Mouse (Mus musculus): ENCODE results near the gene 4930407I10Rik.

The 4930407I10Rik gene

DNA sequence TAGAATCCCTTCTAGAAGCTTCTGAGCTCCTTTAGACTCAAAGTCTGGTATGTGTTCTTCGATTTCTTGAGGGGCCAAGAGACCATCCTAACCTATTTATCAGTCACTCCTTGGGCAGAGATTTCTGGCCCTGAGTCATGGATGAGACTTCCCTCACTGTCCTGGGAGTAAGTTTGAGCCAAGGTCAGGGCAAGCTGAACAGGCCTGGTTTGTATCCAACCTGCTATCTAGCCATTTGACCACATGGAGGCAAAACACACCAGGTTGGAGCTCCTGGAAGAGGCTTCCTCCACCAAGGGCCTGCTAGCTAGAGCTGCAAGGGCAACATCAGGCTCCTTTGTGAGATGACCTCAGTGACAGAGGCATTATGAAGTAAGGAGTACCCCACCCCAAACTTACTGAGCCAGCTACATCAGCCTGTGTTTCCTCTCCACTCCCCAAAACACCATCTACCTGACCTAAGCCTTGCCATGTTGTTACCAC lies at the start of gene 4930407I10Rik:
Gene 4930407I10Rik, plus strand, starts transcription at position 433 of the 483 bp plus-strand sequence.
- no peak for DNase-seq (ENCODE audit: low read depth, low spot score)

DNA sequence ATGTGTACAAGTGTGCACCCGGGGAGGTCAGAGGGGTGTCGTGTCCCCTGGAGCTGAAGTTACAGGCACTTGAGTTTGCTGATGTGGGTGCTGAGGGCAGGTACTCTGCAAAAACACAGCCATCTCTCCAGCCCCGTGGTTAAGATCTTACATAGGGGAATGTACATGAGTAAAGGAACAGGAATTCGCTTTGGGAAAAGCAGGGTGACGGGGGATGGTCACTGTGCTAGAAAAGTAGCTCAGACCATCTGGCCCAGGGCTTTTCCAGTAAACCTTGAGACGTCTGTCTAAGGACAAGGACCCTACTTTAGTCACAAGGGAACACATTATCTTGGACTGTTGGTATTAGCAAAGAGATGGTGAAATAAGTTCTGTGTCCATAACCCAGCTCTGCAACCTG lies 47.0 kb upstream of the 4930407I10Rik start:
- no peak for DNase-seq (ENCODE audit: low read depth, low spot score)

DNA sequence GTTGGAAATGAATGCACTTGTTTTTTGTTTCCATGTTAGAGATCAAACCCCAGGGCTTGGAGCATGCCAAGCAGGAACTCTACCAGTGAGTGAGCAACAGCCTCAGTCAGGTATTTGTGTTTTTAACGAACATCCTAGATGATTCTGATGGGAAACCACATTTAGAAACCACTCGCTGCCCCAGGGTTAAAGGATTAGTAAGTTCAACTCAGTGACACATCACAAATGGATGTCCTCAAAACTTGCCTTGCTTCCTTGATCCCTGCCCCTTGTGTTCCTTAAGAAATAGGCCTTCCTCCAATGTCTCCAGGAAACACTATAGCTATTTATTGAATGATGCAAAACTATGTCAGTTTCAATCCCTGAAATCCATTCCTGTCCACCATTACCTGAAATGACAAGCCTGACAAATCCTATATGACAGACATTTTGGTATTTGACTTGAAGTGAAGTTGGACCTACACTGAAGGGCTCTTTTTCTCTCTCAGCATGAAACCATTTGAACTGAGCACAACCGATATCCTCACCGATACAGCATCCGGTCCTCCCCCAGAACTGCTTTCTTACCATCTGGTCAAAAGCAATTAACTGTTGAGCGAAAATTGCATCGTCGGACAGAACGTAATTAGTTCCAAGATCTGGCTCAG lies 44.1 kb upstream of the 4930407I10Rik start:
- no peak for DNase-seq (ENCODE audit: low read depth, low spot score)

DNA sequence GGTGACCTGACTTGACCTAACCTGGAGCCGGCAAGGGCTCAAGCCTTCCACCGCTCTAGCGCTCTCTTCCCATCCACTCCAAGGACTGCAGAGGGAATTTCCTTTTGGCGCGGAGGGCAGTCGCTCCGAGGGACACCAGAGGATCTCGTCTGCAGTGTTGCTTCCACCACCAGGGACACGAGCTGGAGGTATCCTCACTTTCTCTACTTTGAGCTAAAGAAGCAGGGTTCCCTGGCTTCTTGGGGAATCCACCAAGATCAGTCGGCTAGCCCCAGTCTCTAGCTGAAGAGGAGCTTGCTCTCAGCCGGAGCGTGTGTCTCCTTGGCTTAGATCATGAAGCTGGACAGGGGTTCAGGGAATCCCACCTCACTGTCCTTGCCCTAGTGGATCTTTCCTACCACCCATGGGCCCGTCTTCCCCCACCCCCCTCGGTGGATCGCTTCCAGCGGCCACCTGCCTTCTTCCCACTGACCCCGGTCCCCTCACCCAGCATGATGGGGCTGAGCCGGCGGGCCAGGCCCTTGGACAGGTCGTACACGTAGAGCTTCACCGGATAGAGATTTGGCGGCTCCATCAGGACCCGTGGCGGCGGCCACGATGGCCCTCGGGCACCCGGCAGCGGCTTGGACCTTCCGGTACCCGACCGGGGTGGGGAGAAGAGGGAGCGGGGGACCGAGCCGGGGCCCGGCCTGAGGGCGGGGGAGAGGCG lies 43.4 kb upstream of the 4930407I10Rik start:
- DNase-seq (ENCODE audit: low read depth, low spot score) = no peak

DNA sequence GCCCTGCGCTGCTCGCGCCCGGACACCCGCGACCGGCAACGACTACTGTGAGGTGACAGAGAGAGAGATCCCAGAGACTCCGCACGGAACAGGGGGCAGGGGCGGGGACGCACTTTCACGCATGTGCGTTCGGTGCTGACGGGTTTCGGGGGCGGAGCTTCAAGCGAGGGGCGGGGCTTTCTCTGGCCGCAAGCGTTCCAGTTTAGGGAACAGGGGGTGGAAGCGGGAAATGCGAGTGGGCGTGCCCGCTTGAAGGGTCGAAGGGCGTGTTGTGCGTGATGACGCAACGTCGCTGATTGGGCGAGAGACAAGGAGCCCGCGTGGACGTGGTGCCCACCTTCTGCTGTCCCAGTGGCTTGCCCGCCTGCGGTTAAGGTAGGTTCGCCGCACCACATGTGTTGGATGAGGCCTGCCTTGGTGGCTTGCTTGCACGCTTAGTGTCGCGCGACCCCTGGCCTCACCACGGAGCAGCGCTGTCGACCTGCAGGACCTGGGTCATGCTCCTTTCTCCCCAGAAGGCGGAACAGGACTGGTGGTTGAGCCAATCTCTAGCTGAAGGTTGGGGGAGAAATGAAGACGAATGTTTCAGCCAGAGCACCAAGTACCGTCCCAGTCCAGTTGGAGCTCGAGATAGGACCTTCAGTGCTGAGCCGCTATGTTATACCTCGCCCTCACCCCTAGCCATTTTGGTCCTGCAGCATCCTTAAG lies 42.7 kb upstream of the 4930407I10Rik start:
- peak; percentile 96 for DNase-seq (ENCODE audit: low read depth, low spot score)

DNA sequence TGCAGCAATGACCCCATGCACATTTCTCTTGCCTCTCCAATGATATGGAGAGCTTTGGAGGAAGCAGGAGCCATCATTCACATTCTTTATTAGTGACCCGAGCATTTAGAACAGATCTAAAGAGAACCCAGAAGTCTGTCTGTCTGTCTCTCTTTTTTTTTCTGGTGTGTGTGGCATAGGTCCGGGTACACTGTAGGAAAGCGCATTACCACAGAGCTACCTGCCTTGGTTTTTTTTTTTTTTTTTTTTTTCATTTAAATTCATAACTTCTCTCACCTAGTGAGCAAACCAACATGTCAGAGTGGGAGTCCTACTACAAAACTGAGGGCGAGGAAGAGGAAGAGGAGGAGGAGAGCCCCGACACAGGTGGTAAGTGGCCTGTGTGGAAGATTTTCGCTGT lies 42.1 kb upstream of the 4930407I10Rik start:
- no peak for DNase-seq (ENCODE audit: low read depth, low spot score)

DNA sequence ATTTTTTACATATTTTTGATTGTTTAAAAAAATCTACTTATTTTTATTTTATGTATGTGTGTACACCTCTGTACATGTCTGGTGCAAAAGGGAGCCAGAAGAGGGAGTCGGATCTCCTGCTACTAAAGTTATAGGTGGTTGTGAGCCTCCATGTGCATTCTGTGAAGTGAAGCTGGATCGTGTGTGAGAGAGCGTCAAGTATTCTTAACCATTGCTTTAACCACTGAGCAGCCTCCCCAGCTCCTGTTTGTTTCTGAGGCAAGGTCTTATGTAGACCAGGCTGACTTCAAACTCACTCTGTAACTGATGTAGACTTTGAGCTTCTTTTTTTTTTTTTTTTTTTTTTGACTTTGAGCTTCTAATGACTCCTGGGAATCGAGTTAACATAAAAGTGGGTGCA lies 41.5 kb upstream of the 4930407I10Rik start:
- DNase-seq (ENCODE audit: low read depth, low spot score) = no peak

DNA sequence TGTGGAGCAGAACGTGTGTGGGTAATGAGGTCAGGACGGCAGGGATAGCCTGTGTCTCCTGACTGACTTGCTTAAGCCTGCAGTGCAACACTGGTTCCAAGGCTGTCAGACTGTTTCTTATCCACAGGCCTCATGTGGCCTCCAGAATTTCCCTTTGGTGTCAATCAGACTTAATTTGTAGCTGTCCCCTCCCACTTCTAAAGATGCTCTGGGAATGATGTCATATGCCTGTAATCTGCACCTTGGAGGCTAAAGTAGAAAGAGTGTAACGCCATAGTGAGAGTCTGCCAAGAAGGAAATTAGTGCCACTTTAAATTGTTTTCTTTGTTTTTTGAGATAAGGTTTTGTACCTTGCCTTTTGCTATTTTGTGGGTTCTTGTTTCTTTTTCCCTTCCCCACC lies 39.7 kb upstream of the 4930407I10Rik start:
- no peak for DNase-seq (ENCODE audit: low read depth, low spot score)

DNA sequence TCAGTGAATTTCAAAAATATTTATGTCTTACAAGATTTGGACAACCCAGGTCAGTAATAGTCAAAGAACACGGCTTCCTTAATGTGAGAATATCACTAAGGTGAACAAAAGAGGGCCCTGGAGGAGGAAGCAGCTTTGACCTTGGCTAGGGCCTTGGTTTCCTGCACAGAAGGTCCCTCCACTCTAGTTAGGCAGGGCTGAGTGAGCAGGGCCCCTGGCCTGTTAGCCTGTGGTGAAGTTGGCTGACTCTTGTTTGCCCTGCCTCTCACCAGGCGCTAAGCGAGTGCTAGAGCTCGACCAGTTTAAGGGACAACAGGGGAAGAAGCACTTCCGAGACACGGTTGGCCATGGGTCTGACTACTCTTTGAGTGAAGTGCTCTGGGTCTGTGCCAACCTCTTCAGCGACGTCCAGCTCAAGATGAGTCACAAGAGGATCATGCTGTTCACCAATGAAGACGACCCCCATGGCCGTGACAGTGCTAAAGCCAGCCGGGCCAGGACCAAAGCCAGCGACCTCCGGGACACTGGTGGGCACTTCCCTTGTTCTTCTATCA lies 36.3 kb upstream of the 4930407I10Rik start:
- no peak for DNase-seq (ENCODE audit: low read depth, low spot score)

DNA sequence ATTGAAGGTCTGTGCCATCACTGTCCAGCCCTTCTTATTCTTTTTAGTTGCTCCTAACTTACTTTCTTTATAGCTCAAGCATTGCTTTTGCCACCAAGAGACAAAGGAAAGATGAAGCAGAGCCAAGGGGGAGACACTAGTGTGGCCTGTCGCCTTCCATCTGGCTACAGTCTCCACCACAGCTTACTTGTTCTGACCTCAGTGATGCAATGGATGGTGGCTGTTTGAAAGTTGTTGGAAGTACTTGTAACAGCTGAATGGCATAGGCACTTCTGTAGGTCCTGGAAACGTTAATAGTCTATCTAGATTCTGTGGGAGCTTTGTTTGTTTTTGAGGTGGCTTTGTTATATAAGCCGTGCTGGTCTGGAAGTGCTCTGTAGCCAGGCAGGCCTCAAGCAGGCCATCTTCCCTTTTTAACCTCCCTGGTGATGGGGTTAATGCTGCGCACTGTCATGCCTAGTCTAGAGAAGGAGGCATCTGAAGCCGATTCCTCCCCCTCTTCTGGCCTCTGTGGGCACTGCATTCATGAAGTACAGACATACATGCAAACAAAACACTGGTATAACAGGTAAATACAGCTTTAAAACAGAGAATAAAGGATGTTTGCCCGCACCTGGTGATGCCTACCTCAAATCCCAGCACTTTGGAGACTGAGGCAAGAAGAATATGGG lies 34.9 kb upstream of the 4930407I10Rik start:
- no peak for DNase-seq (ENCODE audit: low read depth, low spot score)

DNA sequence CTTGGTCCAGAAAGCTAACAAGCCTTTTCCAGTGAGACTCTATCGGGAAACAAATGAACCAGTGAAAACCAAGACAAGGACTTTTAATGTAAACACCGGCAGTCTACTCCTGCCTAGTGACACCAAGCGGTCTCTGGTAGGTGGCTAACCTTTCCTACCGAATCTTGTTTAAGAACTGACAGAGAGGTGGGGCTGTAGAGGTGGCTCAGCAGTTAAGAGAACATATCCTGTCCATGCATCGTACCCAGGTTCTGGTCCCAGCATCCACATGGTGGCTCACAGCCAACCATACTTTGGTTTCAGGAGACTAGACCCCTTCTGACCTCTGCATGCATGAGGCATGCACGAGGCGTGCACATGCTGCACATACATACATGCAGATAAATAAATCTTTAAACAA lies 31.7 kb upstream of the 4930407I10Rik start:
- no peak for DNase-seq (ENCODE audit: low read depth, low spot score)

DNA sequence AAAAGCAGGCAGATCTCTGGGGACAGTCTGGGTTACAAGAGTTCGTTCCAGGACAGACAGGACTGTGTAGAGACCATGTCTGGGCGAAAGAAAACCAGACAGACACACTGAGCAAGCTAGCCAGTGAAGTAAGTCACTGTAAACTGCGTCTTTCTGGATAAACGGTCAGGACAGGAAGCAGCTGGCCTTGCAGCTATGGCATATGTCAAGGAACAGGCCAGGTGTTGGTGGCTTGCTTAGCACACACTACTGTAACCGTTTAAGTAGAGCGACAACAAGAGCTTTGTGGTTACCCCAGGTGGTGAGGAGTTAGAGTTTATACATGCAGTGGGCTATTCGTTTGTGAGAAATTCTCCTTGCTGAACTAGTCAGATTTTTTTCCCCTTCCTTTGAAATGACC lies 31.2 kb upstream of the 4930407I10Rik start:
- no peak for DNase-seq (ENCODE audit: low read depth, low spot score)

DNA sequence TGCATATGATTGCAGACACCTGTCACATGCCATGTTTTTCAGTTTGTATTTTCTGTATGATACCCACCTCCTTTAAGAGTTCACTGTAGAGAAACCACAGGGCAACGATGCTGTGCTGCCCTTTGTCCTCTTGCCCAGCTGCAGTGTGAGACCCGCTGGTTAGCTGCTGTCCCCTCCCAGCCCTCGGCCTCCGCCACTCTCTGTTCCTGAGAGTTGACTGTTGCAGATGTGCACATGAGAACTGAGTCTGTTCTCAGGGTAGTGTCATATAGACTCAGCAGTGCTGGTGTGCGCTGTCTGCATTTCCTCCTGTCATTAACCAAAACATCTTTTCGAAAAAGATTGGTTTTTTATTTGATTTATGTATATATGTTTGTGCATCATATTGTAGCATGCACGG lies 26.6 kb upstream of the 4930407I10Rik start:
- DNase-seq (ENCODE audit: low read depth, low spot score) = no peak

DNA sequence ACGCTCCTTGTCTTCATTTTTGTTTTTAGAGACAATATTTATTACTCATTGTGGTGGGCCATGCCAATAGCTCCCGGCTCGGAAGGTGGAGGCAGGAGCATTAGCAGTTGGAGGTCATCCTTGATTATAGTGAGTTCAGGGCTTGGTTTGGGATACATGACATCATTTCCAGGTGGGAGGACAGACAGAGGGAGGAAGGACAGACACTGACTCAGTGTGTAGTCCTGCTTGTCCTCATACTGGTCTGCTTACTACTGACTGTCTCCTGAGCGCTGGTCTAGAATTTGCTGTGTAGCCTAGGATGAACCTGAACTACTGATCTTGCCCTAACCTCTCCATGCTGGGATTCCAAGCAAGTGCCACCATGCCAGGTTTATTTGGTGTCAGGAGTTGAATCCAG lies 25.2 kb upstream of the 4930407I10Rik start, which contains the start of gene Desi1:
Gene Desi1, minus strand, starts transcription at position 101 of the 400 bp plus-strand sequence.
- no peak for DNase-seq (ENCODE audit: low read depth, low spot score)

DNA sequence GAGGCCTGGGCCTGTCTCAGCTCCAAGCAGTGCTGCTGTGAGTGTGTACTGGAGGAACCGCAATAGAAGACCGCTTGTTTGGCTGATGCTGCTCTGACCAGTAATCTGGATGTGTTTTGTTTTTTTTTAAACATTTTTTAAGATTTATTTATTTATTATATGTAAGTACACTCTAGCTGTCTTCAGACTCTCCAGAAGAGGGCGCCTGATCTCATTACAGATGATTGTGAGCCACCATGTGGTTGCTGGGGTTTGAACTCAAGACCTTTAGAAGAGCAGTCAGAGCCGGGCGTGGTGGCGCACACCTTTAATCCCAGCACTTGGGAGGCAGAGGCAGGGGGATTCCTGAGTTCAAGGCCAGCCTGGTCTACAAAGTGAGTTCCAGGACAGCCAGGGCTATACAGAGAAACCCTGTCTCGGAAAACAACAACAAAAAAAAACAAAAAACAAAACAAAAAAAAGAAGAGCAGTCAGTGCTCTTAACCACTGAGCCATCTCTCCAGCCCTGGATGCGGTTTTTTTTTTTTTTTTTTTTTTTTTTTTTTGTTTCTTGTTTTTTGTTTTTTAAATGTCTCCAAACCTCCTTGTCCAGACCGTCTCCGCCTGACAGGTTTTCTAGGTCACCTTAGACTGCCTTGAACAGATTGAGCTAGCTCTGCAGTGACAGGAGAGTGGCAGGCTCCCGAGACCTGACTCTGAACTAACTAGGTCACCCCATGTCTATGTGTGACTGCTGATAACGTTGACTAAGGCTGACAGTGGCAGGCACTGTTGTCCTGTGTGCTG lies 22.9 kb upstream of the 4930407I10Rik start:
- no peak for DNase-seq (ENCODE audit: low read depth, low spot score)

DNA sequence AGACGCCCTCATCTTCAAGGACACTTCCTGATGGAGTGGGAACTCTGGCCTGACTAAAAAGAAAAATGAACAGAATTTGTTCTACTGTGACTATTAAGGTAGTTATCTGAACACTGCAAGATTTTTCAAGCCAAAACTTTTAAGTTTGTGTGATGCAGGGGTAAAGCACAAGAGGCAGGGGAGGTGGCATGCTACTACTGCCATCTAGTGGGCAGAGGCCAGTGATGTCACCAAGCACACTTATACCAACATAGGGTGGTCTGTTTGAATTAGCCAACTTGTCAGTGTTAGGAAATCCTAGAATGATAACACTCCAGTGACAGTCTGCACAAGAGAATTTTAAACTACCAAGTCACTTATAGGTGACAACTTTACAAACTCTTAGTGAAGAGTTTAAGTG lies 18.3 kb upstream of the 4930407I10Rik start:
- DNase-seq (ENCODE audit: low read depth, low spot score) = no peak

DNA sequence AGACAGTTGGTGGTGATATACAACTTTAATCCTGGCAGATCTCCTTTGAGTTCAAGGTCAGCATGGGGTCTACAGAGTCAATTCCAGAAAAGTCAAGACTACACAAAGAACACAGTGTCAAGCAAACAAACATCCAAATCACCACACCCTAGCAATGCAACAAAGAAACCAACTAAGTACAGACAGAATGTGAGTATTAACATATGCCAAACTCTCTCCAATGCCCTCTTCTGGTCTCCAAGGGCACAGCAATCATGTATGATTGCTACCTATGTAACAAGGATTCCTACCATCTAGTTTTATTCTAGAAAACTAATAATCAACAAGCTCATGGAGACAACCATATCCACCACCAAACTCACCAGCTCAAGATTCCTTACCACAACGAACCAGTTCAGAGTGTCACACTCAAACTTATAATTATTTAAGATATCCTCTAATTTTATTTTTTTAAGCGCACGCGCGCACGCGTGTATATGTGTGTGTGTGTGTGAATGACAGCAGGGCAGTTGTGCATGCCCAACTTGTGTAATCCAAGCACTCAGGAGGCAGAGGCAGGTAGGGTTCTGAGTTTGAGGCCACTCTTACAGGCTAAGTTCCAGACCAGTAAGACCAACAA lies 14.7 kb upstream of the 4930407I10Rik start:
- no peak for DNase-seq (ENCODE audit: low read depth, low spot score)

DNA sequence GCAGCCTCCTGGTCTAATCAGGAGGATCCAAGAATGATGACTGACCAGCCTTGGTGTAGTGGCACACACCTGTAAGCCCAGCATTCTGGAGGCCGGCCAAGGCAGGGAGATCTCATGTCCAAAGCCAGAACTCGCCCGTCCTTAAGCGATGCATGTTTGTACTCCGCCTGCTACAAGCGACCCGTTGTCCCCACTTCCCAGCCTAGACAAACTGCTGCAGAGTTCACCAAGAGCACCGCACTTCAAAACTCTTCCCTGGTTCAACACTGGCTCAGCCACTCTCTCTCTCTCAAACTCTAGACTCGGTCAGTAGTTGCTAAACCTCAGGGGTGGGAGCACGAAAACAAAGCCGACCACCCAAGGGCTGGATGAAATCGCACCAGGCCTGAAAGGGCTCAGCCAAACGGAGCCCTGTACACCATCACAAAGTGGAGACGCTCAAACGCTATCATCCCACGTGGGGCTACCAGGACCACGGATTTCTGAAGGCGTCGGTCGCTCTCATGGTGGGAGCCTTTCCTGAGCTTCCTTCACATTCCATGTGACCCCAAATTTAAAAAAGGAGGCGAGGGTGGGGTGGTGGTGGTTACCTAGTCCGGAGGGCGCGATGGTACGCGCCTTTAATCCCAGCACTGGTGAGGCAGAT lies 12.6 kb upstream of the 4930407I10Rik start:
- DNase-seq (ENCODE audit: low read depth, low spot score) = no peak

DNA sequence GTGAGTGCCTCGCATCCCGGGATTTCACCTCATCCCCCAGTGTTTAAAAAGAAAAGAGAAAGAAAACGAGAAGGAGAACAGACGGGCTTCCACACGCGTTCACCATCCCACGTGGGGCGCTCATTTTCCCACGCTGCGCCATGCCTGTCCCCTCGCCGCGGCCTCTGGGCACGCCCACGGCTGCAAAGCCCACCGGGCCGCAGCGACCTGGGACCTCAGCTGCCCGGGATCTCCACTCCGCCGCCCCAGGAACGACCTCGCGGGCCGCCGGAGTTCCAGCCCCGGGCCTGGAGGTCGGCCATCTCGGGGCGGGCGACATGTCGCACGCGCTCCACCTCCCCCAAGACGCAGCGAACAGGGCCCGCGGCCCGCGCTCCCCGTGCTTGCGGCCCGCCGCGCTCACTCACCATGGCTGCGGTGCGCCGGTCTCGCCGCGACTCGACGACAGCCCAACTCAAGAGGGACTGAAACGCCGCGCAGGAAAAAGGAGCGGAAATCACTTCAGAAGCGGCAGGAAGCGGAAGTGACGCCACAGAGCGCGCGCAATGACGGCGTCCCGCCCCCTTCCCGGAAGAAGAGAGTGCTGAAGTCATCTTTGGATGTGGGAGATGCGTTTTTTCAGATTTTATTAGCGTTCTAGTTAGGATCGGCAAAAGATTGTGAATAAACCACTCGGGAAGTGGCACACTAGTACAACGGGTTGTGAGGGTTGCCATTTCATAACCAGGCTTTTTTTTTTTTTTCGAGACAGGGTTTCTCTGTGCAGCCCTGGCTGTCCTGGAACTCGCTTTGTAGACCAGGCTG lies 11.7 kb upstream of the 4930407I10Rik start, which contains the start of gene Snu13:
Gene Snu13, minus strand, starts transcription at position 519 of the 804 bp plus-strand sequence.
- DNase-seq (ENCODE audit: low read depth, low spot score) = no peak

Data from WW6 (cell line).